Mouse (Mus musculus) ES-E14 (cell line): ENCODE results near the gene Fndc11. TPM values are rescaled to one million over a fixed set of nuclear protein-coding genes. Genes with fewer than 3 reads are reported as not detected.
A peak's percentile ranks its signal among the peaks of the same experiment; 100 is the strongest.

ENCODE experiments used
- DNase-seq: peaks from one replicate; pipeline ENCODE4 v3.0.0-alpha.2; 2013; ENCODE audit warnings: low read depth, low spot score
- H3K27ac ChIP-seq: 2 replicates; pipeline ENCODE4 v1.5.1; 2012; ENCODE audit warnings: low read depth, mild to moderate bottlenecking, low read length, moderate library complexity, mixed read lengths; ENCODE audit not compliant: poor library complexity, insufficient read depth, severe bottlenecking
- H3K36me3 ChIP-seq: 2 replicates; pipeline ENCODE4 v1.6.1; 2012; ENCODE audit warnings: mild to moderate bottlenecking, low read length, moderate library complexity, mixed read lengths; ENCODE audit not compliant: control insufficient read depth, poor library complexity, insufficient read depth, severe bottlenecking
- H3K4me1 ChIP-seq, 2 experiments: fragments of 150-350 bp in 1 of 2; sonication (generic) in 1 of 2; 2 replicates each; pipeline ENCODE4 v1.6.1; 2012; ENCODE audit warnings: low read length in 2 of 2, mild to moderate bottlenecking in 1 of 2, mixed read lengths in 1 of 2; ENCODE audit not compliant: control insufficient read depth in 2 of 2, insufficient read depth in 2 of 2, poor library complexity in 1 of 2
- H3K4me3 ChIP-seq, 2 experiments: fragments of 150-350 bp in 1 of 2; sonication (generic) in 1 of 2; 2 replicates each; pipeline ENCODE4 v1.5.1; 2012; ENCODE audit warnings: low read length in 2 of 2, low read depth in 1 of 2, mild to moderate bottlenecking in 1 of 2, mixed read lengths in 1 of 2; ENCODE audit not compliant: insufficient read depth in 1 of 2, poor library complexity in 1 of 2, severe bottlenecking in 1 of 2
- H3K9ac ChIP-seq: 2 replicates; pipeline ENCODE4 v1.6.1; 2012; ENCODE audit warnings: low read depth, mild to moderate bottlenecking, low read length, mixed read lengths; ENCODE audit not compliant: poor library complexity, insufficient read depth, severe bottlenecking
- H3K9me3 ChIP-seq: fragments of 150-350 bp; sonication (generic); 2 replicates; pipeline ENCODE4 v1.6.1; 2012; ENCODE audit warnings: low read depth, mild to moderate bottlenecking, low read length; ENCODE audit not compliant: control insufficient read depth, insufficient read depth
- CHD2 ChIP-seq: IDR thresholded peaks from 2 replicates; pipeline ENCODE4 v1.6.1; 2014; ENCODE audit warnings: mild to moderate bottlenecking, low read depth, low read length, inconsistent platforms
- HCFC1 ChIP-seq: IDR thresholded peaks from 2 replicates; pipeline ENCODE4 v1.6.1; 2012; ENCODE audit warnings: low read length, inconsistent platforms, borderline replicate concordance; ENCODE audit not compliant: insufficient read depth
- MAFK ChIP-seq: IDR thresholded peaks from 2 replicates; pipeline ENCODE4 v1.6.1; 2014; ENCODE audit warnings: mild to moderate bottlenecking, low read depth, low read length, inconsistent platforms; ENCODE audit not compliant: insufficient read depth
- ZC3H11A ChIP-seq: IDR thresholded peaks from 2 replicates; pipeline ENCODE4 v1.6.1; 2012; ENCODE audit warnings: low read depth, mild to moderate bottlenecking, inconsistent platforms, low read length, borderline replicate concordance
- ZNF384 ChIP-seq: IDR thresholded peaks from 2 replicates; pipeline ENCODE4 v1.6.1; 2012; ENCODE audit warnings: low read depth, low read length, inconsistent platforms
- in situ Hi-C, 2 experiments: fragments of 600-800 bp; cut with MboI; formaldehyde crosslinking; loops; one replicate each; pipeline ENCODE4 v1.15.1; 2025; ENCODE audit warnings: low sequenced_read_pairs in 2 of 2, inconsistent platforms in 1 of 2; ENCODE audit not compliant: unreplicated experiment in 2 of 2
- total RNA-seq: library from RNA; depleted of rRNA; stranded (reverse); fragments of 300-350 nt; gene quantifications from 2 replicates; pipeline ENCODE4 v1.2.3, GENCODE M21; 2012

The Fndc11 gene
- total RNA-seq, 1 experiment = not detected

DNA sequence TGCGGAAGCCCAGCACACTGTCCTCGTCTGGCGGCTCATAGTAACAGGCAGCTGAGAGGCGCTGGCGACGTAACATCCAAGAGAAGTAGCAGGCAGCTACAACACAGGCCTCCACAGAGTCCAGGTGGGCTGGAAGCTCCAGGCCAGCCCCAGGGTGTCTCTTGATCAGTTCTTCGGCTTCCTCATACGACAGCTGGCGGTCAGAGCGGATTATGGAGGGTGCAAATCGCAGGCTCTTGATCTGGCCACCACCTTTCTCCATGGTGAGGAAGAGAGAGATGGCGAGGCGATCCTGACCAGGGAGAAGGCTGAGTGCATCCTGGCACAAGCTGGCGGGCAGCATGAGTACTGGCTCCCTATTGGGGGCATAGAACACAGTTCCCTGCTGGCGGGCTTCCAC, 13.6 kb downstream of the Fndc11 start:
- H3K9ac ChIP-seq = no peak overlapping the region

GRCm38 (mm10) chr2:181234680-181235079, 14.9 kb downstream of the Fndc11 start:
- no peak overlapping the region for H3K4me3 ChIP-seq
- peaks cover 3 to 5% of the 10 kb centered on the region in 2 experiments; a peak in 3 of 4 replicates for H3K4me1 ChIP-seq
- no peaks in the 10 kb centered on the region for H3K9me3 ChIP-seq
- no peaks in the 10 kb centered on the region for H3K36me3 ChIP-seq
- H3K27ac ChIP-seq = no peak overlapping the region
- no peak for TF ChIP-seq ZC3H11A
- TF ChIP-seq HCFC1 = no peak
- TF ChIP-seq MAFK = no peak
- TF ChIP-seq CHD2 = no peak
- no peak for TF ChIP-seq ZNF384
- no peak for DNase-seq
- in situ Hi-C loops = no loop called here
- H3K9ac ChIP-seq = no peak overlapping the region

More for the DNA sequence above, 13.6 kb downstream of the Fndc11 start:
- in situ Hi-C loops = no loop called here
- Histone ChIP-seq H3K9me3 (no peaks in the 10 kb centered on the region), H3K4me1 (peaks cover 3 to 5% of the 10 kb centered on the region in 2 experiments; a peak in 3 of 4 replicates), H3K27ac (no peak overlapping the region), H3K36me3 (no peaks in the 10 kb centered on the region), H3K4me3 (peak overlapping the region; percentile 11 to 24; a peak in 2 of 4 replicates)
- no peak for TF ChIP-seq ZNF384
- no peak for TF ChIP-seq HCFC1
- no peak for TF ChIP-seq MAFK
- no peak for TF ChIP-seq ZC3H11A
- TF ChIP-seq CHD2 = no peak
- DNase-seq = no peak

- H3K9ac ChIP-seq = no peak overlapping the region
These were observed 16.1 kb downstream of the Fndc11 start for GRCm38 (mm10) chr2:181235681-181236566.

GRCm38 (mm10) chr2:181237251-181238014, 17.6 kb downstream of the Fndc11 start:
- TF ChIP-seq ZNF384 (no peak), HCFC1 (no peak), ZC3H11A (no peak), MAFK (no peak)
- Histone ChIP-seq H3K9me3 (no peaks in the 10 kb centered on the region), H3K27ac (no peak overlapping the region), H3K4me1 (peaks cover 5 to 11% of the 10 kb centered on the region in 2 experiments), H3K36me3 (no peaks in the 10 kb centered on the region), H3K9ac (no peak overlapping the region), H3K4me3 (no peak overlapping the region)
- in situ Hi-C loops = no loop called here
- DNase-seq = no peak

More at GRCm38 (mm10) chr2:181235681-181236566, 16.1 kb downstream of the Fndc11 start:
- Histone ChIP-seq H3K4me1 (peaks cover 3 to 5% of the 10 kb centered on the region in 2 experiments; a peak in 3 of 4 replicates), H3K9me3 (no peaks in the 10 kb centered on the region), H3K27ac (no peak overlapping the region), H3K36me3 (no peaks in the 10 kb centered on the region), H3K4me3 (no peak overlapping the region)
- in situ Hi-C loops = no loop called here
- DNase-seq = no peak
- TF ChIP-seq CHD2 (no peak), HCFC1 (no peak), ZNF384 (no peak), MAFK (no peak), ZC3H11A (no peak)
